Mouse (Mus musculus) forebrain, embryonic 14.5 days (tissue): ENCODE measurements around the gene Rnf31. TPM values are rescaled to one million over a fixed set of nuclear protein-coding genes. Genes with fewer than 3 reads are reported as not detected.

Experiments
- ATAC-seq: fragments of 200-750 bp; cut with Nextera tagmentation; 2 replicates; pipeline ENCODE4 v1.8.0; 2017; ENCODE audit warnings: mild to moderate bottlenecking, moderate library complexity
- DNase-seq: peaks from one replicate; pipeline ENCODE4 v3.0.0-alpha.2; 2015; ENCODE audit warnings: low spot score
- H3K27ac ChIP-seq: fragments of 300-500 bp; sonication (generic); 2 replicates; pipeline ENCODE4 v1.5.1; 2014; ENCODE audit warnings: low read depth, mild to moderate bottlenecking, control low read depth, low read length, moderate library complexity
- H3K27me3 ChIP-seq: fragments of 300-500 bp; sonication (generic); replicated peaks from 2 replicates; pipeline ENCODE4 v1.6.1; 2014; ENCODE audit warnings: low read length, control low read depth, mixed read lengths; ENCODE audit not compliant: control insufficient read depth, insufficient read depth
- H3K36me3 ChIP-seq: fragments of 300-500 bp; sonication (generic); 2 replicates; pipeline ENCODE4 v1.6.1; 2014; ENCODE audit warnings: low read length, control low read depth; ENCODE audit not compliant: control insufficient read depth, insufficient read depth
- H3K4me1 ChIP-seq: fragments of 300-500 bp; sonication (generic); 2 replicates; pipeline ENCODE4 v1.6.1; 2014; ENCODE audit warnings: antibody characterized with exemption, low read length, control low read depth; ENCODE audit not compliant: control insufficient read depth, insufficient read depth
- H3K4me2 ChIP-seq: fragments of 300-500 bp; sonication (generic); 2 replicates; pipeline ENCODE4 v1.6.1; 2014; ENCODE audit warnings: mild to moderate bottlenecking, control low read depth, low read length
- H3K4me3 ChIP-seq: fragments of 300-500 bp; sonication (generic); 2 replicates; pipeline ENCODE4 v1.5.1; 2014; ENCODE audit warnings: low read depth, low read length, control low read depth
- H3K9ac ChIP-seq: fragments of 300-500 bp; sonication (generic); 2 replicates; pipeline ENCODE4 v1.6.1; 2014; ENCODE audit warnings: mild to moderate bottlenecking, low read length, control low read depth, moderate library complexity
- H3K9me3 ChIP-seq: fragments of 300-500 bp; sonication (generic); replicated peaks from 2 replicates; pipeline ENCODE4 v1.6.1; 2016; ENCODE audit warnings: low read length, control low read depth, mixed read lengths; ENCODE audit not compliant: control insufficient read depth
- WGBS: fragments of 180-500 bp; shearing (Covaris S2); extraction: QIAGEN DNeasy Blood & Tissue Kit; methylation state at CpG from one replicate; pipeline ENCODE4 v1.1.7; 2014; 5-methylcytosine and 5-hydroxymethylcytosine counted together
- polyA plus RNA-seq: library from polyadenylated mRNA; unstranded; fragments of >200 nt; fragmentation: Nextera tagmentation; extraction: Ambion mirVana; gene quantifications from 2 replicates; pipeline ENCODE4 v1.2.1, GENCODE M21; 2014

The Rnf31 gene
- polyA plus RNA-seq, 1 experiment from 2014 or later, result 11.0 TPM

GRCm38 (mm10) chr14:55570588-55570987 lies 20.9 kb upstream of the Rnf31 start:
- WGBS, result 86% methylated on average over 2 of the region's 2 CpGs
- no peak overlapping the region for H3K4me2 ChIP-seq
- H3K9me3 ChIP-seq, result no peaks in the 10 kb centered on the region
- no peak overlapping the region for H3K4me3 ChIP-seq
- H3K27me3 ChIP-seq, result no peaks in the 10 kb centered on the region
- peaks cover 50% of the 10 kb centered on the region for H3K36me3 ChIP-seq
- no peaks in the 10 kb centered on the region for H3K4me1 ChIP-seq
- no peak for ATAC-seq
- H3K27ac ChIP-seq, result no peak overlapping the region
- no peak for DNase-seq
- no peak overlapping the region for H3K9ac ChIP-seq

GRCm38 (mm10) chr14:55571760-55572159 lies 19.7 kb upstream of the Rnf31 start:
- no peak for DNase-seq
- Histone ChIP-seq H3K27me3 (no peaks in the 10 kb centered on the region), H3K4me2 (no peak overlapping the region)

GRCm38 (mm10) chr14:55575302-55575701 lies 16.2 kb upstream of the Rnf31 start, which contains the start of gene Fitm1:
Fitm1 (plus strand) TSS chr14:55575617.
- no peaks in the 10 kb centered on the region for H3K9me3 ChIP-seq
- H3K27me3 ChIP-seq, result no peaks in the 10 kb centered on the region
- H3K4me2 ChIP-seq, result no peak within 1 kb of the TSS
- no peak for DNase-seq
- peaks cover 6% of the 10 kb centered on the region; the same call in 1 of the 2 replicates for H3K4me1 ChIP-seq
- no peak within 1 kb of the TSS for H3K4me3 ChIP-seq
- H3K27ac ChIP-seq, result no peak within 1 kb of the TSS
- H3K9ac ChIP-seq, result no peak within 1 kb of the TSS
- H3K36me3 ChIP-seq, result peaks cover 8% of the 10 kb centered on the region; the same call in 1 of the 2 replicates
- no peak for ATAC-seq
- WGBS, result 83% methylated on average over 8 of the region's 8 CpGs

More at GRCm38 (mm10) chr14:55571760-55572159, 19.7 kb upstream of the Rnf31 start:
- Histone ChIP-seq H3K36me3 (peaks cover 38% of the 10 kb centered on the region), H3K4me3 (no peak overlapping the region), H3K4me1 (no peaks in the 10 kb centered on the region), H3K27ac (no peak overlapping the region), H3K9me3 (no peaks in the 10 kb centered on the region), H3K9ac (no peak overlapping the region)
- no peak for ATAC-seq

GRCm38 (mm10) chr14:55575711-55576110 lies 15.8 kb upstream of the Rnf31 start:
- Histone ChIP-seq H3K9ac (no peak overlapping the region), H3K4me1 (peaks cover 6% of the 10 kb centered on the region; the same call in 1 of the 2 replicates), H3K4me2 (no peak overlapping the region), H3K27ac (no peak overlapping the region), H3K4me3 (no peak overlapping the region), H3K27me3 (no peaks in the 10 kb centered on the region), H3K9me3 (no peaks in the 10 kb centered on the region), H3K36me3 (peaks cover 7% of the 10 kb centered on the region; the same call in 1 of the 2 replicates)
- DNase-seq (no peak), ATAC-seq (no peak)
- 82% methylated on average over 13 of the region's 13 CpGs for WGBS

GRCm38 (mm10) chr14:55576376-55576775 lies 15.1 kb upstream of the Rnf31 start:
- no peaks in the 10 kb centered on the region for H3K27me3 ChIP-seq
- 76% methylated on average over 16 of the region's 16 CpGs for WGBS
- H3K36me3 ChIP-seq, result peaks cover 6% of the 10 kb centered on the region
- H3K9ac ChIP-seq, result no peak overlapping the region
- H3K4me1 ChIP-seq, result peaks cover 6% of the 10 kb centered on the region; the same call in 1 of the 2 replicates
- no peak for ATAC-seq
- H3K4me3 ChIP-seq, result no peak overlapping the region
- H3K4me2 ChIP-seq, result no peak overlapping the region
- DNase-seq, result no peak
- no peak overlapping the region for H3K27ac ChIP-seq
- no peaks in the 10 kb centered on the region for H3K9me3 ChIP-seq

- Histone ChIP-seq H3K36me3 (peaks cover 9% of the 10 kb centered on the region), H3K9me3 (no peaks in the 10 kb centered on the region), H3K9ac (peak within 1 kb of the TSS; percentile 94), H3K27me3 (no peaks in the 10 kb centered on the region), H3K4me3 (peak within 1 kb of the TSS; percentile 65), H3K4me2 (peak within 1 kb of the TSS; percentile 89), H3K4me1 (peaks cover 6% of the 10 kb centered on the region; the same call in 1 of the 2 replicates), H3K27ac (peak within 1 kb of the TSS; percentile 88)
- under 1% methylated on average over 20 of the region's 32 CpGs for WGBS
- peak; percentile 95 for ATAC-seq
- peak; percentile 92 for DNase-seq
Measured at GRCm38 (mm10) chr14:55577871-55578667, 13.4 kb upstream of the Rnf31 start, which contains the start of gene Psme1. Psme1 (plus strand) TSS chr14:55578123.

GRCm38 (mm10) chr14:55578668-55579269 lies 12.7 kb upstream of the Rnf31 start:
- DNase-seq, result peak; percentile 55
- peak overlapping the region; percentile 88 for H3K27ac ChIP-seq
- 29% methylated on average over 6 of the region's 6 CpGs for WGBS

GRCm38 (mm10) chr14:55579511-55580496 lies 11.7 kb upstream of the Rnf31 start:
- H3K4me2 ChIP-seq, result no peak overlapping the region
- 88% methylated on average over 23 of the region's 23 CpGs for WGBS
- ATAC-seq, result no peak

More at GRCm38 (mm10) chr14:55578668-55579269, 12.7 kb upstream of the Rnf31 start:
- Histone ChIP-seq H3K4me3 (peak overlapping the region; percentile 65), H3K4me1 (peaks cover 6% of the 10 kb centered on the region; the same call in 1 of the 2 replicates), H3K36me3 (peaks cover 9% of the 10 kb centered on the region), H3K9me3 (no peaks in the 10 kb centered on the region), H3K27me3 (no peaks in the 10 kb centered on the region), H3K9ac (peak overlapping the region; percentile 94), H3K4me2 (peak overlapping the region; percentile 89)
- no peak for ATAC-seq

More at GRCm38 (mm10) chr14:55579511-55580496, 11.7 kb upstream of the Rnf31 start:
- Histone ChIP-seq H3K36me3 (peaks cover 9% of the 10 kb centered on the region), H3K27me3 (no peaks in the 10 kb centered on the region), H3K9me3 (no peaks in the 10 kb centered on the region), H3K4me1 (peaks cover 6% of the 10 kb centered on the region; the same call in 1 of the 2 replicates), H3K4me3 (no peak overlapping the region), H3K27ac (no peak overlapping the region), H3K9ac (no peak overlapping the region)
- DNase-seq, result no peak
